Mouse (Mus musculus) liver, postnatal 0 days (tissue): ENCODE measurements around the gene Fanca. TPM values are rescaled to one million over a fixed set of nuclear protein-coding genes. Genes with fewer than 3 reads are reported as not detected.
"Not testable (repeated sequence)": the region's sequence is repeated elsewhere in the genome, so short reads cannot be mapped to it uniquely, and the experiment has no call there.

Experiments used
- ATAC-seq: fragments of 200-750 bp; cut with Nextera tagmentation; 2 replicates; pipeline ENCODE4 v1.8.0; 2017; ENCODE audit warnings: mild to moderate bottlenecking, moderate library complexity
- DNase-seq: peaks from one replicate; pipeline ENCODE4 v3.0.0-alpha.2; 2016
- H3K27ac ChIP-seq: fragments of 300-500 bp; sonication (generic); 2 replicates; pipeline ENCODE4 v1.5.1; 2014; ENCODE audit warnings: antibody characterized with exemption, moderate library complexity, mild to moderate bottlenecking, low read depth
- H3K27me3 ChIP-seq: fragments of 300-500 bp; sonication (generic); 2 replicates; pipeline ENCODE4 v1.6.1; 2014; ENCODE audit warnings: low read length, control low read depth, mixed read lengths; ENCODE audit not compliant: insufficient read depth
- H3K36me3 ChIP-seq: fragments of 300-500 bp; sonication (generic); replicated peaks from 2 replicates; pipeline ENCODE4 v1.6.1; 2014; ENCODE audit warnings: mild to moderate bottlenecking, control low read depth, low read length, moderate library complexity, mixed read lengths; ENCODE audit not compliant: insufficient read depth
- H3K4me1 ChIP-seq: fragments of 300-500 bp; sonication (generic); 2 replicates; pipeline ENCODE4 v1.6.1; 2014; ENCODE audit warnings: antibody characterized with exemption, mild to moderate bottlenecking, control low read depth; ENCODE audit not compliant: insufficient read depth
- H3K4me2 ChIP-seq: fragments of 300-500 bp; sonication (generic); 2 replicates; pipeline ENCODE4 v1.6.1; 2014; ENCODE audit warnings: low read depth, mild to moderate bottlenecking, low read length, moderate library complexity, mixed read lengths
- H3K4me3 ChIP-seq: fragments of 300-500 bp; sonication (generic); 2 replicates; pipeline ENCODE4 v1.5.1; 2014; ENCODE audit warnings: low read depth, low read length
- H3K9ac ChIP-seq: fragments of 300-500 bp; sonication (generic); replicated peaks from 2 replicates; pipeline ENCODE4 v1.6.1; 2014; ENCODE audit warnings: mild to moderate bottlenecking, moderate library complexity
- H3K9me3 ChIP-seq: fragments of 300-500 bp; sonication (generic); 2 replicates; pipeline ENCODE4 v1.6.1; 2016; ENCODE audit warnings: mild to moderate bottlenecking, control low read depth, low read length, mixed read lengths
- CTCF ChIP-seq: sonication (generic); IDR thresholded peaks from 2 replicates; pipeline ENCODE4 v1.5.1; 2016; ENCODE audit warnings: antibody characterized with exemption, low read depth
- EP300 ChIP-seq: IDR thresholded peaks from 2 replicates; pipeline ENCODE4 v1.6.1; 2016; ENCODE audit warnings: antibody characterized with exemption, low read depth, mild to moderate bottlenecking
- WGBS: fragments of 180-500 bp; shearing (Covaris S2); extraction: QIAGEN DNeasy Blood & Tissue Kit; methylation state at CpG from one replicate; pipeline ENCODE4 v1.1.7; 2014; ENCODE audit not compliant: insufficient replicate concordance; 5-methylcytosine and 5-hydroxymethylcytosine counted together
- polyA plus RNA-seq: library from polyadenylated mRNA; unstranded; fragments of >200 nt; fragmentation: Nextera tagmentation; extraction: Ambion mirVana; gene quantifications from 2 replicates; pipeline ENCODE4 v1.2.1, GENCODE M21; 2015

Gene Fanca
- polyA plus RNA-seq, 1 experiment from 2014 or later, result 6.3 TPM

DNA sequence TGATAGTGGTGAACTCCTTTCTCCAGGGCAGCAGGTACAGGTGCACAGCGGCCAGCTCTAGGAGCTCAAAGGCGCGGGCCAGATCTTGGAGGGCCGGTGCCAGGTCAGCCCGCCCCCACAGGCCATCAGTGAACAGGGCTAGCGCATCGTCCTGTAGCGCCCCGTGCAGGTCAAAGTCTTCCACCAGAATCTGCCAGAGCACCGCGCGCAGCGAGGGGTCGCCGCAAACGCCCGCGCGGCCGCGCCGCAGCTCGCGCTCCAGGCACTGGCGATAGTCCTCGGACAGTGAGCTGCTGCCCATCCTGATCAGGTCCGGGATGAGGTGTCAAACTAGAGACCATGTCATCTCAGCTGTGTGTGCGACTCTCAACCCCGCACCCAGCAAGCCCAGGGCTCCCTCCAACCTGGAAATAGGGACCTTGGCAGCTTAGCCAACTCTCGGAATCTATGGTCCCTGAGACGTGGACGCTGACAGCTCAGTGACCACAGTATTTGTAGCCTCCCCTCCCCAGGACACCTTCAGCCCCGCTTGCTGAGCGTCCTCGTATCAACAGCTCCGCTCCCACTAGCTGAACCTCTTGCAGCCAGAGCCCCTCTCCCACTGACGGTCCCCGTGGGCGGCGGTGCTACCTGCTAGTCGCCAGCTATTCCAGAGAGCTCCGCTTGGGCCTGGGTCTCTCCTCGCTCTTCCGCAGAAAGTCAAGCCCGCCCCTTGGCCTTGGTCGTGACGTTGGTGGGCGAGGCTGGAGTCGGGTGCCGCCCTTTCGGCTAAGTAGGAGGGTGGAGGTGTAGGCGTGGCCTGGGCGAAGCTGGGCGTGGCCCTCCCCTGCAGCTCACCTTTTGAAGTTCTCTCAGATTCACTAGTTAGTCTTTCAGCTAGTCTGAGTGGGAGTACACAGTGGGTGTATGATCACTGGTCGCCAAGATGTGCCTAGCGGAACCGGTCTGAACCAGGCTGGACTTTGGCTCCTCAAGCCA, 82.6 kb downstream of the Fanca start, which contains the start of gene Spata2l:
TSS of gene Spata2l (minus strand) at position 714 of the 978 bp plus-strand sequence.
- H3K27me3 ChIP-seq, result peaks cover 7% of the 10 kb centered on the region; the same call in 1 of the 2 replicates
- no peaks in the 10 kb centered on the region for H3K9me3 ChIP-seq
- H3K4me1 ChIP-seq, result peaks cover 14% of the 10 kb centered on the region
- no peaks in the 10 kb centered on the region for H3K36me3 ChIP-seq
- peak within 1 kb of the TSS; percentile 90 for H3K4me2 ChIP-seq
- H3K27ac ChIP-seq, result peak within 1 kb of the TSS; percentile 74
- ATAC-seq (peak; percentile 92), DNase-seq (peak; percentile 92)
- H3K9ac ChIP-seq, result peak within 1 kb of the TSS; percentile 74
- 1% methylated on average over 57 of the region's 57 CpGs for WGBS
- TF ChIP-seq CTCF, result peak; percentile 53
- TF ChIP-seq EP300, result no peak
- H3K4me3 ChIP-seq, result peak within 1 kb of the TSS; percentile 76

DNA sequence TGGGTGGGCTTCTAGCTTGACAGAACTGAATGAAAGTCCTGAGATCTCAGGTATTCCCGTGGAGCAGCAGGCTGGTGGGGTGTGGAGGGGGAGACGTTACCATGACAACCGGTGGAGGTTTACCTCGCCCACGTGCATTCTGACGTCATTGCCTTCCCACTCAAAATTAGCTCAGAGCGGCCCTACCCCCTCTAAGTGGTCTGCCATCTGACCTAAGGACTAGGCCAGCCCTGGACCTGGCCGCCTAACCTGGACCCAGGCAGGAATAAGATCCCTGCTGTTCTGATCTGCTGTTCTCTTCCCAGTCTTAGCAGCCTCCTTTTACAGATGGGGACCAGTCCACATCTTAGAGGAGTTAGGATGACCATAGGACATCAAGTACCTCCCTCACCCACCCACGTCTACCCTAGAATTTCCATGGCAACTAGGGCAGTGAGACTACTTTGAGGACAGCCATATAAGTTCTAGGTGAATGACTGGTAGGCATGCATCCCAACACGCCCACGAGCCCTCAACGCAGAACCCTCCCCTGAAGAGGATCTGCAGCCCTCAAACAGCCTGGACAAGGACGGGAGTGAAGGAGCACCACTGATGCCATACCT, 83.4 kb downstream of the Fanca start:
- ATAC-seq (no peak; the same call in 1 of the 2 replicates), DNase-seq (no peak)
- no peak overlapping the region for H3K27ac ChIP-seq
- peaks cover 7% of the 10 kb centered on the region; the same call in 1 of the 2 replicates for H3K27me3 ChIP-seq
- TF ChIP-seq EP300 (no peak), CTCF (no peak)
- WGBS, result 29% methylated on average over 13 of the region's 13 CpGs
- H3K9me3 ChIP-seq, result no peaks in the 10 kb centered on the region
- no peaks in the 10 kb centered on the region for H3K36me3 ChIP-seq
- H3K4me1 ChIP-seq, result peaks cover 14% of the 10 kb centered on the region
- peak overlapping the region; percentile 90 for H3K4me2 ChIP-seq
- H3K9ac ChIP-seq, result peak overlapping the region; percentile 74
- peak overlapping the region; percentile 76 for H3K4me3 ChIP-seq

GRCm38 (mm10) chr8:123233760-123234159, 84.6 kb downstream of the Fanca start:
- ATAC-seq (no peak), DNase-seq (no peak)
- TF ChIP-seq CTCF, result no peak
- Histone ChIP-seq H3K27me3 (peaks cover 7% of the 10 kb centered on the region; the same call in 1 of the 2 replicates), H3K9me3 (no peaks in the 10 kb centered on the region), H3K27ac (no peak overlapping the region), H3K4me3 (no peak overlapping the region), H3K4me1 (peaks cover 14% of the 10 kb centered on the region), H3K36me3 (no peaks in the 10 kb centered on the region), H3K9ac (no peak overlapping the region), H3K4me2 (no peak overlapping the region)
- WGBS, result 76% methylated on average over 11 of the region's 11 CpGs

GRCm38 (mm10) chr8:123233300-123233699, 85.1 kb downstream of the Fanca start:
- Histone ChIP-seq H3K9ac (no peak overlapping the region), H3K4me3 (no peak overlapping the region), H3K27ac (no peak overlapping the region), H3K36me3 (no peaks in the 10 kb centered on the region; the same call in 1 of the 2 replicates), H3K27me3 (peaks cover 7% of the 10 kb centered on the region; the same call in 1 of the 2 replicates), H3K4me2 (no peak overlapping the region), H3K4me1 (peaks cover 14% of the 10 kb centered on the region), H3K9me3 (no peaks in the 10 kb centered on the region)
- WGBS, result 72% methylated on average over 13 of the region's 13 CpGs
- no peak for TF ChIP-seq CTCF
- no peak for TF ChIP-seq EP300
- DNase-seq (no peak), ATAC-seq (no peak)

DNA sequence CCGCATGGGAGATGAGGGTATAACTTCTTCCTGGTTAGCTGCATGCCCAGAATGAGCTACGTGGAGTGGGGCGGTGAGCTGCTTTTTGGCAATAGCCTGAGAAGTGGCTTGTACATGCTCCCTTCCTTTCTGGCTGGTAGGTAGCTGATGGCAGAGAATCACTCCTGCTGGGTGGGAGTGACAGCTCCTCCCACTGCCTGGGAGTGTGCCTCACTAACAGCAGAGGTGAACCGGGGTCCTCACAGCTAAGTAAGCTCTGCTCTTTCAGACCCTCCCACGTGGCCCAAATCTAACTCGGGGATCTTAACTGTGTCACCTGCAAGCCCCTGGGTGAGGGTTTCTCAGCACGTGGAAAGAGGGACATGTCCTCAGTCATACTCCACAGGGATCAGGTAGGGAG, 85.8 kb downstream of the Fanca start:
- peaks cover 3% of the 10 kb centered on the region; the same call in 1 of the 2 replicates for H3K36me3 ChIP-seq
- H3K4me2 ChIP-seq, result no peak overlapping the region
- TF ChIP-seq EP300 (no peak), CTCF (no peak)
- no peak for DNase-seq
- WGBS, result 44% methylated on average over 7 of the region's 7 CpGs
- H3K9me3 ChIP-seq, result no peaks in the 10 kb centered on the region
- no peak for ATAC-seq
- H3K4me3 ChIP-seq, result no peak overlapping the region
- no peak overlapping the region for H3K9ac ChIP-seq
- peaks cover 7% of the 10 kb centered on the region; the same call in 1 of the 2 replicates for H3K27me3 ChIP-seq
- H3K27ac ChIP-seq, result no peak overlapping the region
- peaks cover 14% of the 10 kb centered on the region for H3K4me1 ChIP-seq

DNA sequence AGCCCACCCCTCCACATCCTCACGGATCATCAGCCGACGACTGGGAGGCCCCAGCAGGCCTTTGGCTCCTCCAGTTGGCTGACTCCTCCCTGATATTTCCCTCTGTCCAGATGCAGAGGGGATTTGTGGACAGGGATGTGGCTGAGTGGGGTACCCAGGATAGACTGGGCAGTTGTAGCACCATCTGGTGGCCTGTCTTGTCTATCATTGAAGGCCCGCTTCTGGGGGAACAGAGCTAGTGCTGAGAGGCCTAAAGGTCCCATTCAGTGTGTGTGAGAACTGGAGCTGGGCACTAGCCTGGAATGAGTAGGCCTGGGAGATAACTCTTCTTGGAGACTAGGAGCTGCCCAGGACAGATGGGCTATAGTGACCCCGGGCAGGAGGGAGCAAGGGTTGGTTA, 86.6 kb downstream of the Fanca start:
- ATAC-seq (no peak), DNase-seq (no peak)
- H3K4me3 ChIP-seq, result no peak overlapping the region
- H3K27me3 ChIP-seq, result peaks cover 7% of the 10 kb centered on the region; the same call in 1 of the 2 replicates
- H3K36me3 ChIP-seq, result peaks cover 8% of the 10 kb centered on the region; the same call in 1 of the 2 replicates
- H3K4me1 ChIP-seq, result peaks cover 14% of the 10 kb centered on the region
- TF ChIP-seq CTCF, result peak; percentile 41
- no peak for TF ChIP-seq EP300
- no peaks in the 10 kb centered on the region for H3K9me3 ChIP-seq
- H3K27ac ChIP-seq, result no peak overlapping the region
- H3K9ac ChIP-seq, result no peak overlapping the region
- 64% methylated on average over 5 of the region's 5 CpGs for WGBS
- H3K4me2 ChIP-seq, result no peak overlapping the region

GRCm38 (mm10) chr8:123230326-123230725, 88.0 kb downstream of the Fanca start:
- not testable (repeated sequence) for DNase-seq, ATAC-seq, H3K9ac ChIP-seq, H3K36me3 ChIP-seq, H3K27me3 ChIP-seq, H3K4me3 ChIP-seq, H3K27ac ChIP-seq, H3K9me3 ChIP-seq, H3K4me1 ChIP-seq, H3K4me2 ChIP-seq
- 80% methylated on average over 11 of the region's 11 CpGs for WGBS
